Mouse (Mus musculus) kidney, postnatal 14 days (tissue): Measurements from ENCODE around the gene Myadml2.
"Not testable (repeated sequence)": the region's sequence is repeated elsewhere in the genome, so short reads cannot be mapped to it uniquely, and the experiment has no call there.

Experiments used
- DNase-seq: peaks from one replicate; pipeline ENCODE4 v3.0.0; 2022; ENCODE audit warnings: mixed read lengths

Gene Myadml2

GRCm38 (mm10) chr11:120648001-120648476, at the start of gene Myadml2:
Gene Myadml2, minus strand, starts transcription at chr11:120648158.
- no peak for DNase-seq

DNA sequence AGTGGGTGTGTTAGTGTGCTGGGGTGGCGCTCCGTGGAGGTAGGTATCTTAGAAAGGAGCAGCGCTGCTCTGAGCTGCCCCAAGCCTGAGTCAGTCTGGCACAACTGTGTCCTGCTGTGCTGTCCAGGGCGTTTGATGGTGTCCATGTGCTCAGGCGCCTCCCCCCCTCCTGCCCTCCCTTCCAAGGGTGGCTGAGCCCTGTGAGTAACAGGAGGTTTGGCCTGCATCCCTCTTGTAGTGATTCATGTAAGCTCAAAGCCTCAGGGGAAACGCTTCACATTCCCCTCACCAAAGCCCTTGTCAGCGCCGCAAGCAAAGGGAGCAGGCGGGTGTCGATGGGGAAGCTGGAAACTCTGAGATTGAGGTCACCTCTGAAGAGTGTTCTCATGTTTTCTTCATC, 49.8 kb upstream of the Myadml2 start:
- peak; percentile 57 for DNase-seq

- DNase-seq = no peak
These were observed 48.6 kb upstream of the Myadml2 start for GRCm38 (mm10) chr11:120696568-120696967.

- peak; percentile 79 for DNase-seq
These were observed 47.7 kb upstream of the Myadml2 start for GRCm38 (mm10) chr11:120695641-120696040.

GRCm38 (mm10) chr11:120695184-120695583, 47.2 kb upstream of the Myadml2 start:
- DNase-seq = no peak

- DNase-seq = no peak
These were observed 45.5 kb upstream of the Myadml2 start for GRCm38 (mm10) chr11:120693461-120693860.

- DNase-seq = peak; percentile 62
These were observed 44.6 kb upstream of the Myadml2 start for GRCm38 (mm10) chr11:120692471-120693011.

DNA sequence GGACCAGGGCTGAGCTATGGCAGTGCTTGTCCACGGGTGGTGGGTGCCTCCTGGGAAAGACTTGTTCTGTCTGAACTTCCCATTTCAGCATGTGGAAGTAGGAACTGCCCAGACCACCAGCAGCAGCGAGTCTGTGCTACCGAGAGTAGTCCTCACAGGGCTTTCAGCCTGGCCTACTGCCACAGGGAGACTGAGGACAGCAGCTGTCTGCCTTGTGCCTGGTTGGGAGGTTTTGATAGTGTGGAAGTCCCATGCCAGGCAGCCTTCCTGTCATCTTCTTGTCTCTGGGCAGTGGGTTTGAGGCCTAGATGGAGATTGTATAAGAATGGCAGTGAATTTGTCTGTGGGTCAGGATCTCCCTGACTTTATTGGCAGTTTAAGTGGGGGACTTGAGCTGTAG, 41.4 kb upstream of the Myadml2 start:
- DNase-seq = no peak

GRCm38 (mm10) chr11:120686650-120687272, 38.8 kb upstream of the Myadml2 start:
- DNase-seq = no peak

DNA sequence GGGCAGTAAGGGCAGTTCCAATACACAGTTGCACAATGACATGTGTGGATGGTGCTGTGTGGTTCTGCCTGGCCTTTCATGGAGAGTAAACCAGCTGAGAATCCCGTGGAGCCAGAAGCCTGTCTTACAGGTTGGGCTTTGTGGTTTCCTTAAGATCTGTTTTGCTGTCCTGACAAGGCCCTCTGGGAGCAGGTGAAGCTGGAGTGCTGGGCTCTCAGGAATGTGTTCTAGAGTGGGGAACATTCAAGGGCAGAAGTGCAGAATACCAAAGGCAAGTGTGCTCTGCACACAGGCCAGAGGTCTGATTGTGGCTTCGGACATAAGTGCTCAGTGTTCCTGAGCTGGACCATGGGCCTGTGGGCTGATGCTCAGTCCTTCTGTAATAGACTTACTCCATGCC, 36.7 kb upstream of the Myadml2 start:
- DNase-seq = no peak

- no peak for DNase-seq
These were observed 36.1 kb upstream of the Myadml2 start for GRCm38 (mm10) chr11:120684086-120684485.

- DNase-seq = no peak
These were observed 35.6 kb upstream of the Myadml2 start for GRCm38 (mm10) chr11:120683536-120683935.

DNA sequence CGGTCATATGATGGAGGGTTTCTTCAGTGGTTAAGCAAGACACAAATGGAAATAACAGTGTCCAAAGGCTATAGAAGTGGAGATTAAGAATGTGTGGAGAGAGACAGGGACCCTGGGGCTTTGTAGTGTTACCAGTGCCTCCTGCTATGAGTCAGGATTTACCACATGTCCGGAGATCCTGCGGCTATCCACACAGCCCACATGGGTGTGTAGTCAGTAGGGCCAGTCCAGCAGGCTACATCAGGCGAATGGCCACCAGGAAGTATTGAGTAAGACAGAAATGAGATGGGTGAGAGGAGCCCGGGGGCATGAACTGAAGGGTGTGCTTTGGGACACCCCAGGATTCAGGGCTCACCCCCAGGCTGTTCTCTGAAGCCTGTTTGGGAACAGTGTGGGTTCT, 34.7 kb upstream of the Myadml2 start:
- DNase-seq = no peak

GRCm38 (mm10) chr11:120679909-120680308, 32.0 kb upstream of the Myadml2 start:
- peak; percentile 75 for DNase-seq

GRCm38 (mm10) chr11:120676951-120677350, 29.0 kb upstream of the Myadml2 start:
- no peak for DNase-seq

DNA sequence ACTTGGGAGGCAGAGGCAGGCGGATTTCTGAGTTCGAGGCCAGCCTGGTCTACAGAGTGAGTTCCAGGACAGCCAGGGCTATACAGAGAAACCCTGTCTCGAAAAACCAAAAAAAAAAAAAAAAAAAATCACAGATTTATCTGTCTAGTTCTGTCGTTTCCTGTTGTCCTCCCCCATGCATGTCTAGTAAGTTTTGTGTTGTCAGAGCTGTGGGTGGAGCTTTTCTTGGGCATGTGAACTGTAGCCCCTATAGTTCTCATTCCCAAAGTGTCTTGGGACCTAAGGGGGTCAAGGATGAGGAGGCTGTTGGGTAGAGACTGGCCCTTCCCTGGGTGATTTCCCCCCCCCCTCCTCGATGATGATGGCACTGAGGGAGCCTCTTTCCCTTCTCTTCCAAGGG, 27.9 kb upstream of the Myadml2 start:
- not testable (repeated sequence) for DNase-seq

GRCm38 (mm10) chr11:120673594-120674122, 25.7 kb upstream of the Myadml2 start:
- no peak for DNase-seq

DNA sequence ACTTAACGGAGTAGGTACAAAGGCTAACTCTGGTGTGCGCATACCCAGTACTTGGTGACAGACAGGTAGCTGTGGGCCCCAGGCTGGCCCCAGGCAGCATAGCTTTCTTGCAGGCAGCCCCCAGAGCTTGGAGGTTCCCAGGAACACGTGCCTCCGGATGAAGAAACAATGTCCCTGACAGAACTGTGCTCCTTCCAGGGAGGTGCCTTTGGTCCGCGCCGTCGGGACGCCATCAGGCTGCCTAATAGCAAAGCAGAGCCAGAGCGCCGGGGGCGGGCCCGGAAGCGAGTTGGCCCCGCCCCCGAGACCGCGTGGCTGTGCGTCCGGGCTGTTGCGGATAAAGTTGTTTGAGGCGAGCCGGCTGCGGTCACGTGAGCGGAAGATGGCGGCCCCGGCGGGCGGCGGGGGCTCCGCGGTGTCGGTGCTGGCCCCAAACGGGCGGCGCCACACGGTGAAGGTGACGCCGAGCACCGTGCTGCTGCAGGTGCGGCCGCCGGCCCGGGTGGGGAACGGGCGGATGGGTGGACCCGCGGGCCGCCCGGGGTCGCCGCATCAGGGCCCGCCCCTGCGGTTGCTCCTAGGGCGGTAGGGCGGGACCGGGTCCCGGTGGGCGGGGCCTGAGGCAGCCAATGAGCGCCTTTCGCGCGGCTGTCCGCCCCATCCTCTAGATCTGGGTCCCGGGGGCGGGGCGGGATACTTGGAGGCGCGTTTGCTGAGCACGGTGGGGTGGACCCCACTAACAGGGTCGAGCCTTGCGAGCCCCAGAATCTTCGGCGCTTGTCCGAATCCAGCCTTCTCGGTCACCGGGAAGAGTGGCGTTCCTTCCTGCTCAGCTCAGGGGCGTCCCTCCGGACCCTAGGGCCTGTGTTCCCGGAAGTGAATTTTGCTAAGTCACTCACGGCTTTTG, 25.0 kb upstream of the Myadml2 start, which contains the start of gene Aspscr1:
TSS of gene Aspscr1 (plus strand) at position 287 of the 907 bp plus-strand sequence.
- DNase-seq = peak; percentile 98

DNA sequence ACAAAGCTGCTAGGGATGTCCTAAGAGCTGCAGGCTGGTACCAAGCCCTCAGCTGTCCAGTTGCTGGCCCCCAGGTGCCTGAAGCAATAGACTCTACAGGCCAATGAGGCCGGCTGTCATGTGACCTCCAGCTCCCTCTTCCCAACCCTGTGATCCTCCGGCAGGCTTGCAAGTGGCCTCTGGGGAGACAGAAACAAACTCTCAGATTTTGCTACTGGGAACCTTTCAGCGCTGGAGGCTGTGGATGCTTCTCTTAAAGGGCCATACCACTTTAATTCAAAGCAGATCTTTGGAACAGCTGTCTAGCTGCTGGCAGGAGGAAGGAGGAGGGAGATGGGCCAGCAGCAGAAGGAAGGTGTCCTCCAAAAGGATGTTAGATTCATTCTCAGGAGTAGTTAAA, 18.7 kb upstream of the Myadml2 start:
- no peak for DNase-seq

DNA sequence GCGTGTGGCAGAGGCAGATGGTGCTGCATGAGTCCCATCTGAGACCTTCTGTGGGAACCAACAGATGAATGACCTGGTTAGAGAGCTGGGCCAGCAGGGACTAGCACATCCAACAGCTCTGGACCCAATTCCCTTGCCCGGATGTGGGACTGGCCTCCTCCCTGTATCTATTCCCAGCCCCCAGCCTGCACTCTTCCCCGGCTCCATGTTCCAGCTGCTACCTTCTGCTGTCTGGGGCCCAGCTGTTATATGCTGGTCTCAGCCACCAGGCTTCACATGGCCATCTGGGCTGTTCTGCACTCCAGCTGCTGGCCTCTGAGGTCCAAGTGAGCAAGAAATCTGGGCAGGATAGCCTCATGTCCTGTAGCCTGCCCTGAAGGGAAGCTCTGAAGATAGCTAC, 17.4 kb upstream of the Myadml2 start:
- peak; percentile 55 for DNase-seq

DNA sequence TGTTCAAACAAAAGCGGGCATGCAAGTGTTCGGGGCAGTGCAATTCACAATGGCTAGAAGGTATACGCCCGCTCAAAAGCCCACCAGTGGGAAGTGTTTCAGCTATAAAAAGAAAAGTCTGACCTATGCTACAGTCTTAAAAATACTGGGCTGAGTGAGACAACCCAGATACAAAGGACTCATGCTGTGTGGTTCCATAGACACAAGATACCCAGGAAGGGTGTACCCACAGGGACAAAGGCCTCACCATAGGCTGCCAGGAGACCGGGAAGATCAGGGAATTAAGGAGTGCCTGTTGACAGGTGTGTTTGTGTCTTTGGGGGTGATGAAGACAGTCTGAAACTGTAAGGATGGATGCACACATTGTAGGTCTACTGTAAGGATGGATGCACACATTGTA, 15.8 kb upstream of the Myadml2 start:
- no peak for DNase-seq

GRCm38 (mm10) chr11:120662759-120663158, 14.8 kb upstream of the Myadml2 start:
- no peak for DNase-seq

DNA sequence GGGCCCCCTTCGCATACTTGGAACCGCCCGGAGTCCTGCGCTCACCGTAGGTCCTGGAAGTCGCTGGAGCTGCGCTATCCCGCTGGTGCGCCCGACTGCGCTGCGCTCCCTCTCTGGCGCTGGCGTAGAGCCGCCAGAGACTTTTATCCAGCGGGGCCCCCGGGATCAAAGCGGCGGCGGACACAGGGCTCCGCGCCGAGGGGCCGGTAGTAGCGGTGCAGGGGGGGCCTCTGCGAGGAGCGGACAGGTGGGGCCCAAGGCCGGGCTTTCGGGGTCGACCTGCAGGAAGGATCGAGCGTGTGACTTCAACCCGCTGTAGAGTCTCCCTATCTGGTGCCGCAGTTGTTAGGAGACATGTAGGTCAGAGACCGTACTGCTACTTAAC, 13.1 kb upstream of the Myadml2 start, which contains the start of gene Notum:
TSS of gene Notum (minus strand) at position 100 of the 385 bp plus-strand sequence.
- DNase-seq = no peak
